Mouse (Mus musculus) bone marrow, adult 2 months (tissue): ENCODE data around the gene Hopx. TPM values are rescaled to one million over a fixed set of nuclear protein-coding genes. Genes with fewer than 3 reads are reported as not detected.
A peak's percentile ranks its signal among the peaks of the same experiment; 100 is the strongest.

Experiments
- H3K27ac ChIP-seq: fragments of 200-500 bp; 2 replicates; pipeline ENCODE4 v1.5.1; 2012; ENCODE audit warnings: low read depth, mild to moderate bottlenecking, control low read depth, inconsistent platforms, low read length; ENCODE audit not compliant: control insufficient read depth, poor library complexity, insufficient read depth
- H3K4me1 ChIP-seq: fragments of 200-500 bp; 2 replicates; pipeline ENCODE4 v1.6.1; 2011; ENCODE audit warnings: low read length; ENCODE audit not compliant: control insufficient read depth, insufficient read depth
- H3K4me3 ChIP-seq: fragments of 200-500 bp; replicated peaks from 2 replicates; pipeline ENCODE3; 2011; ENCODE audit warnings: mild to moderate bottlenecking, low read depth, low read length, control low read depth; ENCODE audit not compliant: control insufficient read depth
- CTCF ChIP-seq: fragments of 200-500 bp; IDR thresholded peaks from 2 replicates; pipeline ENCODE4 v1.5.1; 2011; ENCODE audit warnings: low read length, control low read depth; ENCODE audit not compliant: control insufficient read depth, insufficient read depth
- POLR2A ChIP-seq: fragments of 200-500 bp; IDR thresholded peaks from 2 replicates; pipeline ENCODE4 v1.6.1; 2011; ENCODE audit warnings: low read depth, mild to moderate bottlenecking, control low read depth, low read length, borderline replicate concordance; ENCODE audit not compliant: control insufficient read depth
- WGBS: fragments of 180-500 bp; shearing (Covaris S2); methylation state at CpG from one replicate; pipeline ENCODE4 v1.1.7; 2018; 5-methylcytosine and 5-hydroxymethylcytosine counted together
- polyA plus RNA-seq: library from polyadenylated mRNA; stranded (reverse); fragments of >200 nt; gene quantifications from 2 replicates; pipeline ENCODE4 v1.2.4, GENCODE M21; 2011; ENCODE audit warnings: low replicate concordance; ENCODE audit not compliant: missing spikeins, insufficient read depth, insufficient read length

Hopx gene
- polyA plus RNA-seq, 1 experiment: 8.3 TPM

- H3K4me3 ChIP-seq: no peak overlapping the region
- 73% methylated on average over 2 of the region's 2 CpGs for WGBS
- TF ChIP-seq POLR2A: no peak
- TF ChIP-seq CTCF: no peak
- no peak overlapping the region for H3K27ac ChIP-seq
- H3K4me1 ChIP-seq: no peaks in the 10 kb centered on the region
Observed at GRCm38 (mm10) chr5:77074914-77075313, 40.0 kb downstream of the Hopx start.

- WGBS: 76% methylated on average over 8 of the region's 8 CpGs
- TF ChIP-seq CTCF (no peak), POLR2A (no peak)
- no peaks in the 10 kb centered on the region for H3K4me1 ChIP-seq
- no peak overlapping the region for H3K4me3 ChIP-seq
- H3K27ac ChIP-seq: no peak overlapping the region
Observed at GRCm38 (mm10) chr5:77073794-77074193, 41.1 kb downstream of the Hopx start.

GRCm38 (mm10) chr5:77071626-77072025 lies 43.3 kb downstream of the Hopx start:
- Histone ChIP-seq H3K4me3 (no peak overlapping the region), H3K27ac (no peak overlapping the region), H3K4me1 (no peaks in the 10 kb centered on the region)
- TF ChIP-seq POLR2A (no peak), CTCF (no peak)
- WGBS: 78% methylated on average over 3 of the region's 3 CpGs

- H3K4me1 ChIP-seq: no peaks in the 10 kb centered on the region
- H3K27ac ChIP-seq: no peak overlapping the region
- no peak for TF ChIP-seq CTCF
- TF ChIP-seq POLR2A: no peak
- H3K4me3 ChIP-seq: no peak overlapping the region
- whole genome bisulfite sequencing: 74% methylated on average over 2 of the region's 2 CpGs
Observed at GRCm38 (mm10) chr5:77070987-77071386, 43.9 kb downstream of the Hopx start.

- Histone ChIP-seq H3K27ac (no peak overlapping the region), H3K4me1 (no peaks in the 10 kb centered on the region), H3K4me3 (no peak overlapping the region)
- 78% methylated on average over 8 of the region's 8 CpGs for WGBS
- TF ChIP-seq CTCF (no peak), POLR2A (no peak)
Observed at GRCm38 (mm10) chr5:77067321-77067720, 47.6 kb downstream of the Hopx start.

- Histone ChIP-seq H3K4me3 (no peak overlapping the region), H3K27ac (no peak overlapping the region), H3K4me1 (no peaks in the 10 kb centered on the region)
- TF ChIP-seq CTCF: peak; percentile 82
- TF ChIP-seq POLR2A: no peak
- 28% methylated on average over 17 of the region's 17 CpGs for WGBS
Observed at GRCm38 (mm10) chr5:77061372-77062038, 53.4 kb downstream of the Hopx start.

- Histone ChIP-seq H3K4me3 (no peak overlapping the region), H3K27ac (no peak overlapping the region), H3K4me1 (no peaks in the 10 kb centered on the region)
- WGBS: 66% methylated on average over 10 of the region's 10 CpGs
- TF ChIP-seq CTCF (no peak), POLR2A (no peak)
Observed at GRCm38 (mm10) chr5:77060363-77060762, 54.6 kb downstream of the Hopx start.

GRCm38 (mm10) chr5:77056881-77057440 lies 58.0 kb downstream of the Hopx start:
- no peak overlapping the region for H3K4me3 ChIP-seq
- WGBS: 80% methylated on average over 12 of the region's 12 CpGs
- no peaks in the 10 kb centered on the region; the same call in 1 of the 2 replicates for H3K4me1 ChIP-seq
- TF ChIP-seq CTCF (no peak), POLR2A (no peak)
- H3K27ac ChIP-seq: no peak overlapping the region

GRCm38 (mm10) chr5:77052616-77053015 lies 62.3 kb downstream of the Hopx start:
- 87% methylated on average over 5 of the region's 5 CpGs for WGBS

More at GRCm38 (mm10) chr5:77052616-77053015, 62.3 kb downstream of the Hopx start:
- no peak for TF ChIP-seq CTCF
- TF ChIP-seq POLR2A: no peak
- Histone ChIP-seq H3K4me3 (no peak overlapping the region), H3K4me1 (no peaks in the 10 kb centered on the region; the same call in 1 of the 2 replicates), H3K27ac (no peak overlapping the region)
